Mouse (Mus musculus) cerebellum, adult 2 months (tissue): ENCODE results near the gene Lefty1.

Experiments
- CTCF ChIP-seq: fragments of 200-500 bp; IDR thresholded peaks from 2 replicates; pipeline ENCODE4 v1.5.1; 2011; ENCODE audit warnings: low read depth, mild to moderate bottlenecking, control low read depth, low read length, moderate library complexity, borderline replicate concordance; ENCODE audit not compliant: insufficient read depth
- POLR2A ChIP-seq: fragments of 200-500 bp; IDR thresholded peaks from 2 replicates; pipeline ENCODE4 v1.6.1; 2011; ENCODE audit warnings: low read length, control low read depth, borderline replicate concordance; ENCODE audit not compliant: insufficient read depth

DNA sequence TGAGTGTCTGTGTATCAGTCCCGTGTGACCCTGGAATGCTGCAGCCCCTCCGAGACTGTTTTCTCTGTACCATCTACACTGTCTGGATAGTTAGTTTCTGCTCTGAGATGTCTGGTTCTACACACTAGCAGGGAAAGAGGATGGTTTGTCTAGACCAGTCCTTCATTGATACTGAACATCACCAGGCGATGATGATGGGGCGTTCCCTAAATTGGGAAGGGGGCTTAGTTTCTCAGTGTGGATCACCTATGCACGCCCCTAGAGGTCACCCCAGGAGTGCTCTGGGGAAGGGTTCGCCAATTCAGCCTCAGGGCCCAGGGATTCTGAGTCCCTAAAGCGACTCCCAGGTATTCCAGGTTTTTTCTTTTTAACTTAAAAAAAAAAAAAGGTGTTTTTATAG lies 45.6 kb upstream of the Lefty1 start:
- no peak for TF ChIP-seq CTCF
- no peak for TF ChIP-seq POLR2A
